Mouse (Mus musculus) G1E-ER4 (cell line): Measurements from ENCODE around the gene Vmn1r200. TPM values are rescaled to one million over a fixed set of nuclear protein-coding genes. Genes with fewer than 3 reads are reported as not detected.

Experiments
- GATA1 ChIP-seq: IDR thresholded peaks from one replicate; pipeline ENCODE4 v1.8.0; 2012; ENCODE audit warnings: low read length, inconsistent platforms
- polyA plus RNA-seq: library from polyadenylated mRNA; stranded (reverse); fragments of >175 nt; gene quantifications from 2 replicates; pipeline ENCODE4 v1.2.3, GENCODE M21; 2012

The Vmn1r200 gene
- polyA plus RNA-seq: not detected in 2 replicates

- TF ChIP-seq GATA1: no peak
Observed at GRCm38 (mm10) chr13:22390073-22390472, at the start of gene Vmn1r200. Gene Vmn1r200 (plus strand): TSS chr13:22390373.

- no peak for TF ChIP-seq GATA1
Observed at GRCm38 (mm10) chr13:22350064-22350463, 40.1 kb upstream of the Vmn1r200 start, which contains the start of gene Vmn1r198. Gene Vmn1r198 (plus strand): TSS chr13:22350364.

GRCm38 (mm10) chr13:22350813-22351212 is 39.4 kb upstream of the Vmn1r200 start:
- no peak for TF ChIP-seq GATA1

- no peak for TF ChIP-seq GATA1
Observed at GRCm38 (mm10) chr13:22379518-22379917, 10.7 kb upstream of the Vmn1r200 start, which contains the start of gene Vmn1r199. Gene Vmn1r199 (plus strand): TSS chr13:22379818.

- no peak for TF ChIP-seq GATA1
Observed at GRCm38 (mm10) chr13:22383401-22383800, 6.8 kb upstream of the Vmn1r200 start.

GRCm38 (mm10) chr13:22387050-22387449 is 3.1 kb upstream of the Vmn1r200 start:
- no peak for TF ChIP-seq GATA1

GRCm38 (mm10) chr13:22402978-22403377 is 12.8 kb downstream of the Vmn1r200 start:
- TF ChIP-seq GATA1: no peak

Other genes with a start within 250 kb of the Vmn1r200 start
- gene Vmn1r191, start 206.4 kb upstream of the Vmn1r200 start, polyA plus RNA-seq: not detected in 2 replicates
- not detected in 2 replicates for gene Vmn1r192, start 199.2 kb upstream of the Vmn1r200 start, polyA plus RNA-seq
- gene Vmn1r193, start 167.2 kb upstream of the Vmn1r200 start, polyA plus RNA-seq: not detected in 2 replicates
- not detected in 2 replicates for gene Vmn1r194, start 146.2 kb upstream of the Vmn1r200 start, polyA plus RNA-seq
- not detected in 2 replicates for gene Vmn1r195, start 119.9 kb upstream of the Vmn1r200 start, polyA plus RNA-seq
- not detected in 2 replicates for gene Vmn1r196, start 100.5 kb upstream of the Vmn1r200 start, polyA plus RNA-seq
- not detected in 2 replicates for gene Vmn1r197, start 65.8 kb upstream of the Vmn1r200 start, polyA plus RNA-seq
- not detected in 2 replicates for gene Vmn1r198, start 40.0 kb upstream of the Vmn1r200 start, polyA plus RNA-seq
- not detected in 2 replicates for gene Vmn1r199, start 10.6 kb upstream of the Vmn1r200 start, polyA plus RNA-seq
- not detected in 2 replicates for gene Vmn1r201, start 81.5 kb downstream of the Vmn1r200 start, polyA plus RNA-seq
- not detected in 2 replicates for gene Vmn1r202, start 115.0 kb downstream of the Vmn1r200 start, polyA plus RNA-seq
- gene Vmn1r203, start 127.7 kb downstream of the Vmn1r200 start, polyA plus RNA-seq: not detected in 2 replicates
- gene Vmn1r204, start 162.8 kb downstream of the Vmn1r200 start, polyA plus RNA-seq: not detected in 2 replicates
- not detected in 2 replicates for gene Vmn1r205, start 202.6 kb downstream of the Vmn1r200 start, polyA plus RNA-seq
- not detected in 2 replicates for gene Vmn1r206, start 233.9 kb downstream of the Vmn1r200 start, polyA plus RNA-seq